Mouse (Mus musculus) heart, embryonic 15.5 days (tissue): ENCODE data around the gene Rnf187. TPM values are rescaled to one million over a fixed set of nuclear protein-coding genes. Genes with fewer than 3 reads are reported as not detected.

Experiments used
- ATAC-seq: fragments of 200-750 bp; cut with Nextera tagmentation; replicated peaks from 2 replicates; pipeline ENCODE4 v1.8.0; 2017; ENCODE audit warnings: low read depth, moderate TSS enrichment; ENCODE audit not compliant: insufficient number of reproducible peaks, insufficient read depth, low FRiP score
- H3K27ac ChIP-seq: fragments of 300-500 bp; sonication (generic); 2 replicates; pipeline ENCODE4 v1.5.1; 2015; ENCODE audit warnings: mild to moderate bottlenecking, inconsistent platforms
- H3K27me3 ChIP-seq: fragments of 300-500 bp; sonication (generic); 2 replicates; pipeline ENCODE4 v1.6.1; 2015; ENCODE audit warnings: inconsistent platforms
- H3K36me3 ChIP-seq: fragments of 300-500 bp; sonication (generic); 2 replicates; pipeline ENCODE4 v1.6.1; 2015; ENCODE audit warnings: mild to moderate bottlenecking, inconsistent platforms
- H3K4me1 ChIP-seq: fragments of 300-500 bp; sonication (generic); replicated peaks from 2 replicates; pipeline ENCODE4 v1.6.1; 2015; ENCODE audit warnings: inconsistent platforms
- H3K4me2 ChIP-seq: fragments of 300-500 bp; sonication (generic); 2 replicates; pipeline ENCODE4 v1.6.1; 2015; ENCODE audit warnings: inconsistent platforms, mild to moderate bottlenecking, moderate library complexity
- H3K4me3 ChIP-seq: fragments of 300-500 bp; sonication (generic); 2 replicates; pipeline ENCODE4 v1.5.1; 2015; ENCODE audit warnings: mild to moderate bottlenecking, inconsistent platforms
- H3K9ac ChIP-seq: fragments of 300-500 bp; sonication (generic); 2 replicates; pipeline ENCODE4 v1.6.1; 2015; ENCODE audit warnings: mild to moderate bottlenecking, inconsistent platforms
- H3K9me3 ChIP-seq: fragments of 300-500 bp; sonication (generic); replicated peaks from 2 replicates; pipeline ENCODE4 v1.6.1; 2016; ENCODE audit warnings: inconsistent platforms
- WGBS: fragments of 180-500 bp; shearing (Covaris S2); methylation state at CpG from one replicate; pipeline ENCODE4 v1.1.7; 2015; ENCODE audit warnings: mixed read lengths; 5-methylcytosine and 5-hydroxymethylcytosine counted together
- polyA plus RNA-seq: library from polyadenylated mRNA; unstranded; fragments of >200 nt; fragmentation: Nextera tagmentation; extraction: Ambion mirVana; gene quantifications from 2 replicates; pipeline ENCODE4 v1.2.1, GENCODE M21; 2015

Rnf187 gene
- polyA plus RNA-seq, 1 experiment from 2014 or later: 170 TPM

- H3K4me1 ChIP-seq: peaks cover 51% of the 10 kb centered on the region
- ATAC-seq: peak; percentile 66; the same call in 1 of the 2 replicates
- H3K4me2 ChIP-seq: peak within 1 kb of the TSS; percentile 96
- H3K27me3 ChIP-seq: no peaks in the 10 kb centered on the region
- under 1% methylated on average over 64 of the region's 64 CpGs for WGBS
- peak within 1 kb of the TSS; percentile 75 for H3K4me3 ChIP-seq
- H3K9me3 ChIP-seq: no peaks in the 10 kb centered on the region
- peak within 1 kb of the TSS; percentile 83 for H3K9ac ChIP-seq
- peaks cover 14% of the 10 kb centered on the region for H3K36me3 ChIP-seq
- peak within 1 kb of the TSS; percentile 76 for H3K27ac ChIP-seq
Measured at GRCm38 (mm10) chr11:58978027-58978705, 39.5 kb upstream of the Rnf187 start, which contains the start of gene Trim11. Trim11 (plus strand) TSS chr11:58978093.

GRCm38 (mm10) chr11:58977607-58978026 is 38.9 kb upstream of the Rnf187 start:
- H3K4me3 ChIP-seq: peak overlapping the region; percentile 75
- H3K9ac ChIP-seq: peak overlapping the region; percentile 83
- WGBS: 0% methylated on average over 21 of the region's 21 CpGs
- H3K27me3 ChIP-seq: no peaks in the 10 kb centered on the region
- H3K9me3 ChIP-seq: no peaks in the 10 kb centered on the region
- peaks cover 9% of the 10 kb centered on the region for H3K36me3 ChIP-seq
- H3K4me1 ChIP-seq: peaks cover 45% of the 10 kb centered on the region
- H3K27ac ChIP-seq: peak overlapping the region; percentile 76
- no peak for ATAC-seq
- peak overlapping the region; percentile 96 for H3K4me2 ChIP-seq

- Histone ChIP-seq H3K27ac (peak overlapping the region; percentile 76), H3K4me1 (peaks cover 43% of the 10 kb centered on the region), H3K27me3 (no peaks in the 10 kb centered on the region), H3K4me2 (peak overlapping the region; percentile 96), H3K9ac (peak overlapping the region; percentile 83), H3K9me3 (no peaks in the 10 kb centered on the region), H3K4me3 (peak overlapping the region; percentile 75), H3K36me3 (peaks cover 4% of the 10 kb centered on the region; the same call in 1 of the 2 replicates)
- under 1% methylated on average over 29 of the region's 29 CpGs for WGBS
- no peak for ATAC-seq
Measured at GRCm38 (mm10) chr11:58977150-58977549, 38.4 kb upstream of the Rnf187 start.

- Histone ChIP-seq H3K4me3 (no peak overlapping the region), H3K36me3 (no peaks in the 10 kb centered on the region), H3K9ac (no peak overlapping the region), H3K27me3 (no peaks in the 10 kb centered on the region), H3K4me2 (no peak overlapping the region), H3K4me1 (peaks cover 28% of the 10 kb centered on the region), H3K27ac (no peak overlapping the region), H3K9me3 (no peaks in the 10 kb centered on the region)
- WGBS: 82% methylated on average over 3 of the region's 3 CpGs
- ATAC-seq: no peak
Measured at GRCm38 (mm10) chr11:58974414-58974813, 35.7 kb upstream of the Rnf187 start.

GRCm38 (mm10) chr11:58971796-58972195 is 33.1 kb upstream of the Rnf187 start:
- Histone ChIP-seq H3K9me3 (no peaks in the 10 kb centered on the region), H3K9ac (no peak overlapping the region), H3K4me1 (peaks cover 15% of the 10 kb centered on the region), H3K4me3 (no peak overlapping the region), H3K36me3 (no peaks in the 10 kb centered on the region), H3K4me2 (no peak overlapping the region), H3K27ac (no peak overlapping the region), H3K27me3 (no peaks in the 10 kb centered on the region)
- WGBS: 72% methylated on average over 3 of the region's 3 CpGs
- ATAC-seq: no peak

- H3K4me2 ChIP-seq: no peak overlapping the region
- 84% methylated on average over 21 of the region's 21 CpGs for WGBS
- no peak overlapping the region for H3K27ac ChIP-seq
- peaks cover 18% of the 10 kb centered on the region for H3K4me1 ChIP-seq
- H3K27me3 ChIP-seq: no peaks in the 10 kb centered on the region
- ATAC-seq: no peak
- H3K4me3 ChIP-seq: no peak overlapping the region
- no peaks in the 10 kb centered on the region for H3K9me3 ChIP-seq
- H3K36me3 ChIP-seq: no peaks in the 10 kb centered on the region
- H3K9ac ChIP-seq: no peak overlapping the region
Measured at GRCm38 (mm10) chr11:58970831-58971530, 32.3 kb upstream of the Rnf187 start.

- Histone ChIP-seq H3K4me2 (no peak overlapping the region), H3K4me3 (no peak overlapping the region), H3K9me3 (no peaks in the 10 kb centered on the region), H3K27ac (no peak overlapping the region), H3K9ac (no peak overlapping the region), H3K27me3 (no peaks in the 10 kb centered on the region), H3K36me3 (no peaks in the 10 kb centered on the region), H3K4me1 (peaks cover 26% of the 10 kb centered on the region)
- ATAC-seq: no peak
- 65% methylated on average over 6 of the region's 6 CpGs for WGBS
Measured at GRCm38 (mm10) chr11:58969659-58970058, 30.9 kb upstream of the Rnf187 start.

- Histone ChIP-seq H3K4me2 (no peak overlapping the region), H3K27me3 (no peaks in the 10 kb centered on the region), H3K4me1 (peaks cover 28% of the 10 kb centered on the region), H3K9me3 (no peaks in the 10 kb centered on the region), H3K4me3 (no peak overlapping the region), H3K27ac (no peak overlapping the region), H3K9ac (no peak overlapping the region), H3K36me3 (no peaks in the 10 kb centered on the region)
- no peak for ATAC-seq
- 57% methylated on average over 8 of the region's 8 CpGs for WGBS
Measured at GRCm38 (mm10) chr11:58969027-58969426, 30.3 kb upstream of the Rnf187 start.

- H3K9me3 ChIP-seq: no peaks in the 10 kb centered on the region
- peaks cover 3% of the 10 kb centered on the region; the same call in 1 of the 2 replicates for H3K27me3 ChIP-seq
- H3K4me1 ChIP-seq: peaks cover 30% of the 10 kb centered on the region
- 76% methylated on average over 7 of the region's 7 CpGs for WGBS
- H3K4me2 ChIP-seq: no peak overlapping the region
- no peak overlapping the region for H3K27ac ChIP-seq
- no peak overlapping the region for H3K4me3 ChIP-seq
- no peak for ATAC-seq
- H3K36me3 ChIP-seq: no peaks in the 10 kb centered on the region
- H3K9ac ChIP-seq: no peak overlapping the region
Measured at GRCm38 (mm10) chr11:58968551-58968950, 29.8 kb upstream of the Rnf187 start.

- 92% methylated on average over 1 of the region's 1 CpGs for WGBS
- Histone ChIP-seq H3K36me3 (no peaks in the 10 kb centered on the region), H3K4me1 (peaks cover 31% of the 10 kb centered on the region), H3K4me3 (no peak overlapping the region), H3K9me3 (no peaks in the 10 kb centered on the region), H3K27me3 (peaks cover 14% of the 10 kb centered on the region), H3K27ac (no peak overlapping the region), H3K4me2 (no peak overlapping the region), H3K9ac (no peak overlapping the region)
- ATAC-seq: no peak
Measured at GRCm38 (mm10) chr11:58967346-58967745, 28.6 kb upstream of the Rnf187 start.

GRCm38 (mm10) chr11:58965001-58965760 is 26.5 kb upstream of the Rnf187 start:
- no peak overlapping the region for H3K27ac ChIP-seq
- H3K27me3 ChIP-seq: peaks cover 24% of the 10 kb centered on the region
- H3K4me3 ChIP-seq: no peak overlapping the region
- no peak for ATAC-seq
- WGBS: 29% methylated on average over 12 of the region's 12 CpGs
- no peak overlapping the region for H3K9ac ChIP-seq
- H3K36me3 ChIP-seq: no peaks in the 10 kb centered on the region
- H3K4me1 ChIP-seq: peaks cover 22% of the 10 kb centered on the region
- no peak overlapping the region for H3K4me2 ChIP-seq
- no peaks in the 10 kb centered on the region for H3K9me3 ChIP-seq
